Mouse (Mus musculus) neural tube, embryonic 12.5 days (tissue): ENCODE results near the gene Tas2r135. TPM values are rescaled to one million over a fixed set of nuclear protein-coding genes. Genes with fewer than 3 reads are reported as not detected.

Experiments
- polyA plus RNA-seq: library from polyadenylated mRNA; unstranded; fragments of >200 nt; fragmentation: Nextera tagmentation; extraction: Ambion mirVana; gene quantifications from 2 replicates; pipeline ENCODE4 v1.2.1, GENCODE M21; 2016

The Tas2r135 gene
- polyA plus RNA-seq, 1 experiment from 2014 or later = not detected

Other genes starting within 250 kb of the Tas2r135 start
- gene Tas2r144, start 190.1 kb upstream of the Tas2r135 start, polyA plus RNA-seq = not detected in 2 replicates
- 16.3 and 17.3 TPM in 2 replicates for gene Gstk1, start 159.5 kb upstream of the Tas2r135 start, polyA plus RNA-seq
- gene Tmem139, start 143.5 kb upstream of the Tas2r135 start, polyA plus RNA-seq = 0.44 and 0.70 TPM in 2 replicates
- 57.2 and 58.8 TPM in 2 replicates for gene Casp2, start 140.4 kb upstream of the Tas2r135 start, polyA plus RNA-seq
- 1.5 and 1.9 TPM in 2 replicates for gene Clcn1, start 118.7 kb upstream of the Tas2r135 start, polyA plus RNA-seq
- 6.4 and 6.5 TPM in 2 replicates for gene Fam131b, start 80.8 kb upstream of the Tas2r135 start, polyA plus RNA-seq
- 71.4 and 77.5 TPM in 2 replicates for gene Zyx, start 55.8 kb upstream of the Tas2r135 start, polyA plus RNA-seq
- 0.96 and 1.3 TPM in 2 replicates for gene Epha1, start 32.2 kb upstream of the Tas2r135 start, polyA plus RNA-seq
- not detected in 2 replicates for gene Tas2r143, start 5.2 kb upstream of the Tas2r135 start, polyA plus RNA-seq
- gene Tas2r126, start 29.1 kb downstream of the Tas2r135 start, polyA plus RNA-seq = not detected in 2 replicates
- not detected in 2 replicates for gene Olfr458, start 59.8 kb downstream of the Tas2r135 start, polyA plus RNA-seq
- not detected in 2 replicates for gene Olfr457, start 70.9 kb downstream of the Tas2r135 start, polyA plus RNA-seq
- not detected in 2 replicates for gene Olfr456, start 81.8 kb downstream of the Tas2r135 start, polyA plus RNA-seq
- gene Olfr455, start 142.2 kb downstream of the Tas2r135 start, polyA plus RNA-seq = not detected in 2 replicates
- gene Tcaf3, start 192.3 kb downstream of the Tas2r135 start, polyA plus RNA-seq = not detected in 2 replicates
- gene Tcaf2, start 239.8 kb downstream of the Tas2r135 start, polyA plus RNA-seq = 3.5 and 4.5 TPM in 2 replicates